Mouse (Mus musculus): ENCODE measurements around the gene Ttn. TPM values are rescaled to one million over a fixed set of nuclear protein-coding genes. Genes with fewer than 3 reads are reported as not detected.
A peak's percentile ranks its signal among the peaks of the same experiment; 100 is the strongest.
"Not testable (repeated sequence)": the region's sequence is repeated elsewhere in the genome, so short reads cannot be mapped to it uniquely, and the experiment has no call there.

Ttn gene
- total RNA-seq (2014; rRNA removed) = 0.46 and 0.81 TPM in 2 replicates
- 0.10 and 0.22 TPM in 2 replicates for polyA plus RNA-seq (2015; fragmentation: Nextera tagmentation; extraction: Ambion mirVana)

- Histone ChIP-seq H3K4me1 (ENCODE audit: insufficient read depth) (no peaks in the 10 kb centered on the region), H3K27me3 (ENCODE audit: insufficient read depth, low read length) (no peaks in the 10 kb centered on the region), H3K36me3 (ENCODE audit: insufficient read depth) (no peaks in the 10 kb centered on the region), H3K4me2 (ENCODE audit: low read depth) (no peak within 1 kb of the TSS), H3K9me3 (ENCODE audit: low read length) (no peaks in the 10 kb centered on the region), H3K4me3 (ENCODE audit: low read depth, low read length) (no peak within 1 kb of the TSS), H3K9ac (no peak within 1 kb of the TSS), H3K27ac (ENCODE audit: low read depth, low read length) (no peak within 1 kb of the TSS)
- 83% methylated on average over 18 of the region's 18 CpGs for WGBS
- no peak for ATAC-seq
- no peak for DNase-seq
- TF ChIP-seq CTCF (IDR thresholded peaks at IDR 0.05; ENCODE audit: low read depth) = no peak
Observed at GRCm38 (mm10) chr2:76982391-76983145, at the start of gene Ttn. Ttn (minus strand) TSS chr2:76982547.

- no peaks in the 10 kb centered on the region for H3K9me3 ChIP-seq (ENCODE audit: low read length)
- H3K27ac ChIP-seq (ENCODE audit: low read depth, low read length) = no peak overlapping the region
- no peak for ATAC-seq
- no peaks in the 10 kb centered on the region for H3K36me3 ChIP-seq (ENCODE audit: insufficient read depth)
- DNase-seq = no peak
- no peak for TF ChIP-seq CTCF (IDR thresholded peaks at IDR 0.05; ENCODE audit: low read depth)
- H3K4me3 ChIP-seq (ENCODE audit: low read depth, low read length) = no peak overlapping the region
- no peak overlapping the region for H3K9ac ChIP-seq
- 88% methylated on average over 2 of the region's 2 CpGs for WGBS
- no peaks in the 10 kb centered on the region for H3K27me3 ChIP-seq (ENCODE audit: insufficient read depth, low read length)
- H3K4me2 ChIP-seq (ENCODE audit: low read depth) = no peak overlapping the region
- H3K4me1 ChIP-seq (ENCODE audit: insufficient read depth) = no peaks in the 10 kb centered on the region
Observed at GRCm38 (mm10) chr2:77020649-77021048, 38.3 kb upstream of the Ttn start.

GRCm38 (mm10) chr2:77017735-77018134 is 35.4 kb upstream of the Ttn start:
- no peak overlapping the region for H3K4me3 ChIP-seq (ENCODE audit: low read depth, low read length)
- H3K9me3 ChIP-seq (ENCODE audit: low read length) = no peaks in the 10 kb centered on the region
- H3K9ac ChIP-seq = no peak overlapping the region
- WGBS = 44% methylated on average over 4 of the region's 4 CpGs
- H3K36me3 ChIP-seq (ENCODE audit: insufficient read depth) = no peaks in the 10 kb centered on the region
- ATAC-seq (no peak), DNase-seq (no peak)
- H3K27ac ChIP-seq (ENCODE audit: low read depth, low read length) = no peak overlapping the region
- no peaks in the 10 kb centered on the region for H3K4me1 ChIP-seq (ENCODE audit: insufficient read depth)
- no peak overlapping the region for H3K4me2 ChIP-seq (ENCODE audit: low read depth)
- no peaks in the 10 kb centered on the region for H3K27me3 ChIP-seq (ENCODE audit: insufficient read depth, low read length)
- no peak for TF ChIP-seq CTCF (IDR thresholded peaks at IDR 0.05; ENCODE audit: low read depth)

DNA sequence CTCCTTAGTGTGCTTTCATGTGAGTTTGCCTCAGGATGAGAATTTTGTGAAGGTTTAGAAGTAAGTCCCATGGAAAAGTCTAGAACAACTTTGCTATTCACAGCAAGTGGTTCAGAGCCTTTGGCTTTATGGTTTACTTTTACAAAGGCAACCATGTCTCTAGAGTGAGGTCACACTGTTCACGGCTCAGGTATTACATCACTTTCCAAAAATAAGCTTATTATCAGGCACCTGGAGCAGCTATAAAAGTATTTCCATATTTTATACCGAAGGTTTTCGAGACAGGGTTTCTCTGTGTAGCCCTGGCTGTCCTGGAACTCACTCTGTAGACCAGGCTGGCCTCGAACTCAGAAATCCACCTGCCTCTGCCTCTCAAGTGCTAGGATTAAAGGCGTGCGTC is 31.1 kb upstream of the Ttn start:
- H3K4me3 ChIP-seq (ENCODE audit: low read depth, low read length); ATAC-seq: not testable (repeated sequence)
- 86% methylated on average over 6 of the region's 6 CpGs for WGBS

GRCm38 (mm10) chr2:77011981-77012380 is 29.6 kb upstream of the Ttn start:
- no peak for ATAC-seq
- DNase-seq = no peak
- Histone ChIP-seq H3K4me3 (ENCODE audit: low read depth, low read length) (no peak overlapping the region), H3K27me3 (ENCODE audit: insufficient read depth, low read length) (no peaks in the 10 kb centered on the region), H3K4me1 (ENCODE audit: insufficient read depth) (no peaks in the 10 kb centered on the region), H3K9me3 (ENCODE audit: low read length) (no peaks in the 10 kb centered on the region), H3K27ac (ENCODE audit: low read depth, low read length) (no peak overlapping the region), H3K4me2 (ENCODE audit: low read depth) (no peak overlapping the region), H3K36me3 (ENCODE audit: insufficient read depth) (no peaks in the 10 kb centered on the region), H3K9ac (no peak overlapping the region)
- TF ChIP-seq CTCF (IDR thresholded peaks at IDR 0.05; ENCODE audit: low read depth) = no peak
- WGBS = 50% methylated on average over 5 of the region's 5 CpGs

More for the DNA sequence above, 31.1 kb upstream of the Ttn start:
- H3K9me3 ChIP-seq (ENCODE audit: low read length); H3K27ac ChIP-seq (ENCODE audit: low read depth, low read length); H3K4me1 ChIP-seq (ENCODE audit: insufficient read depth); H3K9ac ChIP-seq; H3K27me3 ChIP-seq (ENCODE audit: insufficient read depth, low read length); H3K36me3 ChIP-seq (ENCODE audit: insufficient read depth); DNase-seq; H3K4me2 ChIP-seq (ENCODE audit: low read depth): not testable (repeated sequence)

GRCm38 (mm10) chr2:77007015-77007414 is 24.7 kb upstream of the Ttn start:
- no peak for TF ChIP-seq CTCF (IDR thresholded peaks at IDR 0.05; ENCODE audit: low read depth)
- Histone ChIP-seq H3K9me3 (ENCODE audit: low read length) (no peaks in the 10 kb centered on the region), H3K4me2 (ENCODE audit: low read depth) (no peak overlapping the region), H3K27me3 (ENCODE audit: insufficient read depth, low read length) (no peaks in the 10 kb centered on the region), H3K4me3 (ENCODE audit: low read depth, low read length) (no peak overlapping the region), H3K9ac (no peak overlapping the region), H3K4me1 (ENCODE audit: insufficient read depth) (no peaks in the 10 kb centered on the region), H3K36me3 (ENCODE audit: insufficient read depth) (no peaks in the 10 kb centered on the region), H3K27ac (ENCODE audit: low read depth, low read length) (no peak overlapping the region)
- 54% methylated on average over 7 of the region's 7 CpGs for WGBS
- DNase-seq (peak; percentile 7), ATAC-seq (peak; percentile 34; the same call in 1 of the 2 replicates)

DNA sequence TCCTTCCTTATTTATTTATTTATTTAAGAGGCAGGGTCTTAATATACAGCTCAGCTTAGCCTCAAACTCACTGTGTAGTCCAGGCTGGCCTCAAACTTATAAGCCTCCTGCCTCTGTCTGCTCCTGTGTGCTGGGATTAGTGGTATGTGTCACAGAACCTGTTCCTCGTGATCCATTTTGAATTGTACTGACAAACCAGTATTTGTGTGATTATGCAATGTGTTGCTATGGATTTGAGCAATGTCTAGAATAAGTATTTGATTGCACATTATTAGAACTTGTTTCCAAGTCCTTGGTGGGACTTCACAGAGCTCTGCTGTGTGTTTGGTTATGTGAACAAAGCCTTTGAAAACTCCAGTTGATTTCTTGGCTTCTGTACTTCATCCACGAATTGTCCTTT is 20.8 kb upstream of the Ttn start:
- no peak overlapping the region for H3K4me3 ChIP-seq (ENCODE audit: low read depth, low read length)
- 43% methylated on average over 2 of the region's 2 CpGs for WGBS
- no peak overlapping the region for H3K9ac ChIP-seq
- H3K4me2 ChIP-seq (ENCODE audit: low read depth) = no peak overlapping the region
- DNase-seq = no peak
- ATAC-seq = no peak
- H3K9me3 ChIP-seq (ENCODE audit: low read length) = no peaks in the 10 kb centered on the region
- no peaks in the 10 kb centered on the region for H3K27me3 ChIP-seq (ENCODE audit: insufficient read depth, low read length)
- H3K36me3 ChIP-seq (ENCODE audit: insufficient read depth) = no peaks in the 10 kb centered on the region
- TF ChIP-seq CTCF (IDR thresholded peaks at IDR 0.05; ENCODE audit: low read depth) = no peak
- H3K27ac ChIP-seq (ENCODE audit: low read depth, low read length) = no peak overlapping the region
- no peaks in the 10 kb centered on the region for H3K4me1 ChIP-seq (ENCODE audit: insufficient read depth)
